Mouse (Mus musculus) megakaryocyte, embryonic 14.5 days (primary cell): ENCODE results near the gene Arhgap42.

Source experiments
- FLI1 ChIP-seq: IDR thresholded peaks from 2 replicates; pipeline ENCODE4 v1.6.1; 2012; ENCODE audit warnings: low read length, inconsistent platforms, mixed read lengths
- GATA1 ChIP-seq: IDR thresholded peaks from 3 replicates; pipeline ENCODE4 v1.6.1; 2012; ENCODE audit warnings: mixed read lengths, low read length, inconsistent platforms, borderline replicate concordance

- TF ChIP-seq GATA1 (no peak), FLI1 (no peak)
These were observed 237.7 kb downstream of the Arhgap42 start for GRCm38 (mm10) chr9:9001170-9001569.
